Mouse (Mus musculus) ovary, postnatal 10 days (tissue): ENCODE measurements around the gene Hspb9.
A peak's percentile ranks its signal among the peaks of the same experiment; 100 is the strongest.

Experiments
- DNase-seq: peaks from one replicate; pipeline ENCODE4 v3.0.0; 2022; ENCODE audit warnings: low spot score

Hspb9 gene

DNA sequence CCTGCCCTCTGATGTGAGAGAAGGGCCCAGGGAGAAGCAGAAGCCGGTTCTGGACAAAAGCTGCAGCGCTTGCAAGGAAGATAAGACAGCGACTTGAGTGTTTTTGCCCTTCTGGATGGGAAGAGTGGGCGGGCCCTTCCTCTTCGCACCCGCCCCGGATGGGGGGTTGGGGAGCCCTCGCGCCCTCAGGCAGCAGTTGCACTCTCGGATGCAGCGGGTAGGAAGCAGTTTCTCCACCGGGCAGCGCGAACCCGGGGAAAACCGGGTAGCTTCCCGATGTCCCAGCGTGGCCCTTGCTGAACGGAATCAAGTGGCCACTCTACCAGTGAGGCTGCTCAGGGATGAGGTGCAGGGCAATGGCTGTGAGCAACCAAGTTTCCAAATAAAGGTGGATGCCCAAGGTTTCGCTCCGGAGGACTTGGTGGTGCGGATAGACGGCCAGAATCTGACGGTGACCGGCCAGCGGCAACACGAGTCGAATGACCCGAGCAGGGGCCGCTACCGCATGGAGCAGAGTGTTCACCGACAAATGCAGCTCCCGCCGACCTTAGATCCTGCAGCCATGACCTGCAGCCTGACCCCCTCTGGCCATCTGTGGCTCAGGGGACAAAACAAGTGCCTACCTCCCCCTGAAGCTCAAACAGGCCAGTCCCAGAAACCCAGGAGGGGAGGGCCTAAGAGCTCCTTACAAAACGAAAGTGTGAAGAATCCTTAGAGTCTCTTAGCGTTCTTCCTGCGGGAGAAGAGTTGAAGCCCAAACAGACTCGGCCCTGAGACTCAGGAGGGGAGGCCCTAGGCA, at the start of gene Hspb9:
Gene Hspb9, plus strand, starts transcription at position 116 of the 799 bp plus-strand sequence.
- DNase-seq, result no peak

DNA sequence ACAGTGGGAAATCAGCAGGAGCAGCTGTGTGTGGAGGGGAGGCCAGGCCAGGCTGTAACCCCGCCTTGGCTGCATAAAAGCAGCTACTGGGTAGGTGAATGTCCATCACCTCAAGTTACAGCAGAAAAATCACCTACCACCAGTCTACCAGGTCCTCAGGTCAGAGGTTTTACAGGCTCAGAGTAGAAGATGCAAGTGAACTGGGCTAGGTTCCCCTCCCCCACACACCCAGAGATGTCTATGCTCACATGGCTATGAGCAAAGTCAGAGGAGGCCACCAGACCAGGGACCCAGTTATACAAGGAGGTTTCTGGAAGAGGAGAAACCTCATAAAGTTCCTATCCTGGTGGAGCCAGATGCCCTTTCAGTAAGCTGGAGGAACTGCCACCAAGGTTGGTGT, 42.6 kb upstream of the Hspb9 start:
- no peak for DNase-seq

DNA sequence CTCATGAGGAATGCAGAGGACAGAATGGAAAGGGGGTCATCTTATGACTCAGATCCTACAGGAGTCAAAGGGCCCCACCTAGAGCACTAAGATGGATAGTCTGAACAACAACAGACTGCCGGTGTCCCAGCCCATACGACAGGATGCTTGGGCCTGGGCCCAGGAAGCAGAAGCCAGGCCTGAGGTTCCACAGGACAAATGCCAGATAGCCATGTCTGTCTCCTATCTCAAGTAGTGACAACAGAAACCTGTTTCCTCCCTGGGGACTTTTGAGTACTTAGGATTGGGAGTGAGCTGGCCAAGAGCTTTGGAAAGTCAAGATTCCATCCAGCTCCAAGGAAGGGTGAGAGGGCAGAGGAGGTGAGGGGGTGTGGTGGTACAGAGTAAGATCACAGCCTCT, 41.7 kb upstream of the Hspb9 start:
- DNase-seq, result no peak

DNA sequence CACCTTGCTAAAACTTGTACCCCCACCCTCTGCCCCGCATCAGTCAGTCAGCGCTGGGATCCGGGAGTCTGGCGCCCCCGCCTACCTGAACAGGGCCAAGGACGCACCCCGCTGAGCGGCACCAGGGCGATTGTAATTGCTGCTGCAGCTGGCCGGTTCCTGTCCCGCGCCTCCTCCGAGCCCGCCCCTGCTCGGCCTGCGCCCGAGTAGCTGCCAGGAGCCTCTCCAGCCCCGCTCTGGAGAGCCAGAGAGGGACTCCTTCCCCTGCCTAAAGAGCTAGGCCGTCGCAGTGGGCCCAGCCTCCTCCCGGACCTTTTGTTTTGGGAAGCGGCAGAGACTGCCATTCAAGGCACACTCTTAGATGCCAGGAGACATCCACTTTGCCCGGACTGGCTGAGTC, 40.5 kb upstream of the Hspb9 start:
- peak; percentile 30 for DNase-seq

DNA sequence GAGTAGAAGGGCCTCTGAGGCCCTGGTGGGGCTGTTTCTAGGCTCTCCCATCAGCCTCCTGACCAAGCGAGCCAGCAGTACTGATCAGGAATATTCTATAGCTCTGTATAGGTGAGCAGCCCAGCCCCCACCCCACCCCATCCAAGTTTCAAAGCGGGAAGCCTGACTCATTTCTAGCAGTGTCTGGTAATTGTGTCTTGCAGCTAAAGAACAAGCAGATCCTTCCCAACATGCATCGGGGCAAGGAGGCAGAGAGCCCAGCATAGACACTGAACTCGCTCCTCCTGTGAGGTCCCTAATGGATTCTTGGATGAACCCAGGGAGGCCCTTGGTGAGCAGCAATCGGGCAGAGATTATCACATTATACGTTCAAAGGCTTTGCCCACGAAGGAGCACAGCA, 35.8 kb upstream of the Hspb9 start:
- DNase-seq, result no peak

DNA sequence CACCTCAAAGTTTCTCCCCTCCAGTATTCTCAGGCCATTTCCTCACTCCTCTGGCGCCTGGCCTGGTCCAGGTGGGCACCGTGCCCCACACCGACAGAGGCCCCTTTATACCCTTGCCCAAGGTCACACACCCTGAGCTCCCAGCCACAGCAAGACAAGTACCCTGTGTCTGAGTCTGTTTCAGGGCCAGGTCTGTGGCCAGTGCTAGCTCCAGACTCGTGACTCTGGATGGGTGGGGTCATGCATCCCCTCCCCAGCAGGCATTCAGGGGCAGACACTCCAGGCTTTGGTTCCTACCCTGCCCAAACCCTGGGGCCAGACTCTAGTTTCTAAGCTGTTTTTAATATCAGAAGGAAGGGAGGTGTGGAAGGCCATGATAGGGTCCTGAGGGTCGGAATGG, 31.8 kb upstream of the Hspb9 start:
- DNase-seq, result no peak

DNA sequence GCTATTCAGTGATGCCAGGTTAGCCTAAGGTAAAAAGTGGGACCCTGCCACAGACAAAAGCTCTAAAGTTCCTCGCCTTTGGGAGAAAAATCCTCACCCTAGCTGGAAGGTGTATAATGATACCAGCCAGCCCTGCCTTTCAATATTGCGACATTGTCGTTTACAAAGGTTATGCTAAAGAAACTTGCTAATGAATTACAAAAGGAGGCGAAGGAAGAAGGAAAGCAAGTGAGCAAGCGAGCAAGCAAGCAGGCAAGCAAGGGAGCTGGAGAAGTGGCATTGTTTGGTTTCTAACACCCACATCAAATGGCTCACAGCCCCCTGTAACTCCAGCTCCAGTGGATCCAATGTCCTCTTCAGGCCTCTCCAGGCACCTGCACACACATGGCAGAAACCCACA, 31.1 kb upstream of the Hspb9 start:
- no peak for DNase-seq

DNA sequence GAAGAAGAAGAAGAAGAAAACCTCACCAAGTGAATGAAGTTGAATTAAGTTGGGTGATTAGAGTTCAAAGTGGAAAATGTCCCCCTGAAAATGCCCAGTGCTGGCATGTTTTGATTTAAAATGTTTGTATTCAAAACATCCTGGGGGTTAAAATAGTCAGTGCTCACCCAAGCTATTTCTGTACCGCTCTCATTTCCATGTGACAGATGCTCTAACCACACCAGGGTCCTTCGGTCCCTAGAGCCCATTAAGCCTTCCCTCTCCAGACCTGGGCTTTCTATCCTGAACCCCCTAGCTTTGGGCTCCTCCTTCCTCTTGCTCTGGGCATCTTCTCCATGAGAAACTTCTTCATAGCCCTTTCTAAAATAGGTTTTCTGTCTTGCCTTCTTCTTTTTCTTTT, 29.6 kb upstream of the Hspb9 start:
- no peak for DNase-seq

DNA sequence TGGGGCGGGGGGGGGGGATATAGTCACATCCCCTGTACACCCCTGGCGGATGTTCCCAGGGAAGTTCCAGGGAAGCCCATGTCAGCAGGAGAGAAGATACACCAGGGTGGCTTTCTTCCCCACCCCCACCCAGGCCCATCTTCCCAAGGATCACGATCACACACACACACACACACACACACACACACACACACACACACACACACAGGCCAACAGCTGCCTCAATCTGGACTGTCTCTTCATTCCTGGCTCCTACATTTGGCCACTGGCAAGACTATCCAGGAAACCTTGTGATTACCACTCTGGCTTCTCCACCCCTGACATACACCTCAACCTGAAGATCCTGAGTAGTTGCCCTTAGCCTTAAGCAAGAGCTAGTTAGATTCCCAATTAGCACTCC, 28.3 kb upstream of the Hspb9 start:
- no peak for DNase-seq

DNA sequence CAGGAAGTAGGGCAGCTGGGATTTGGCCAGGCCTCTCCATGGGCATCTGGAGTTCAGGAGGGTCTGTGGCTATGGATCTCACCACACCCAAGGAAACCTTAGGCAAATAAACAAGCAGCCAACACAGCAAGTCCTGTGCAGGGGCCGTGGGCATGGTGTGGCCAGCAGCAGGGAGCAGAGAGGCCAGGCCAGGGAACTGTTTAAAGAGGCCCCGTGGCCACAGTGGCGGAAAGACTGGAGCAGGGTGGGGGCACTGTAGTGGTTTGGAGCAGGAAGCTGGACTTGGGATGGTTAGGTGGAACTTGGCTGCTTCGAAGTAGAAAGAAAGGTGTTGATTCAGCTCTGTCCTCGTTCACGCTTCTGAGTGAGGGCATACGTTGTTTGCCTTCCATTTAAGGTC, 26.4 kb upstream of the Hspb9 start:
- DNase-seq, result no peak

DNA sequence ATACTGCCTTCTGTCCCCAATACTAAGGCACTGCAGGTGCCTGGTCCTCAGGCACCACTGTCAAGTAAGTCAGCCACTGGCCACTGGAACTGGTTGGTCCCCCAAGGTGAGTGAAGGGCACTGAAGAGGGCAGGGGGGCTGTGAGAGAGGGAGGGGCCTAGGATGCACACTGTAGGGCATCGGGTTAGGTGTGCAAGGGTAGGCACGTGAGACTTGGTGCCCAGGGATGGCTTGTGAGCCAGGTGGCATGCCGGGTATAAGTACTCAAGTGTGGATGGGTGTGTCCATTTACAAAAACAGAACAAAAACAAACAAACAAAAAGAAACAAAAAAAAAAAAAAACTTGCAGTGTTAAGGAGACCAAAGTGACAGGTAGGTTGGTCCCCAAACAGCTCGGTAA, 25.2 kb upstream of the Hspb9 start:
- no peak for DNase-seq

DNA sequence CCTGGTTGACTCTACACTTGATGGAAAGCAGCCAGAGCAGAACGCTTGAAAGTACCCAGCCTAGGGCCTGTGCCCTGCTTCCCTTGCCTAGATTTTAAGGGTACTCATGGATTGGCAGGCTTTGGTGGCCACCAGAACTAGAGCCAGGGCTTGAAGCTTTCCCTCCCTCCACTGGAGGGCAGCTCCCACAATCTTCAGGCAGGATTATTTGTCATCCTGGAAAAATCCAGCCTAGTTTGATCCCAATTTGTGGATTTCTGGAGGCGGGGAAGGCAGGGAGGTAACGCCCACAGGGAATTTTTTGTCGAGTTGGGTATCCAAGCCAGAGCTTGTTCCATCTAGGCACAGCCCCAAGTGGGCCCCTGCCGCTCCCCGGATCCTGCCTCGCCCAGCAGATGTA, 23.3 kb upstream of the Hspb9 start:
- DNase-seq, result no peak

DNA sequence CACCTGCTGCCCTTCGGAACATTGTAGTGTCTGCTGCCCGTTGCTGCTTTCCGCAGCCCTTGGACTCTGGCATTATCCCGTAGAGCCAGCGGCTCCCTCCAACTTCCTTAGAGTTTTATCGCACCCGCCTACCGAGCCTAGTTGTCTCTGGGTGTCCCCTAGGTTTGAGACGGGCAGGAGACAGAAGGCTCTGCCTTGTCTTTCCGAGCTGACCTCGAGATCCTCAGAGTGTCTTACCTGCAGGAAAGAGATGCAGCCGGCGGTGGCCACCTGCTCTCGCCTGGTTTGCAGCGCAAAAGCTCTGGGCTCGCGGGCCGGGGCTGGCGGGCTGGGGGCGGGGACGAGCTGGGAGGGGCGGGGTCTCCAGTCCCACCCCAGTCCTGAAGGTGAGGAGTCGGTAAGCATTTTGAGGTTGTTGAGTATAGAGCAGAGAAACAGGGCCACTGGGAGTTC, 21.5 kb upstream of the Hspb9 start, which contains the start of gene Zfp385c:
Gene Zfp385c, minus strand, starts transcription at position 292 of the 453 bp plus-strand sequence.
- DNase-seq, result no peak

DNA sequence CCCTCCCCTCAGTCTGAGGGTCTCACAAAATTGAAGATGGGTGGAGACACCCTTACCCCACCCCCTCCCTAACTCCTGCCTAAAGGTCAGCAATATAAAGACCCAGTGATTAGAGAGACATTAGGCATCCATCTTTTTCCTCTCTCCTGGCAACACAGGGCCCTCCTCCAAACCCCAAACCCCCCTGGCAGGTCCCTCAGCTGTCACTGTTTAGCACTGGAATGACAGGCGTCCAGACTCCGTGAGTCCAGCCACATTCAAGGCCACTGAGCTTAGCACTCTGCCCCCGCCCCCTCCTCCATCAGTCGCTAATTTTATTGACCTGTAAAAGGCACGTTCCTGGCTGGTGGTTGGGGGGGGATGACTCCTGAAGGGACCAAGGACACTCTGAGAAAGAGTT, 20.5 kb upstream of the Hspb9 start:
- DNase-seq, result no peak

DNA sequence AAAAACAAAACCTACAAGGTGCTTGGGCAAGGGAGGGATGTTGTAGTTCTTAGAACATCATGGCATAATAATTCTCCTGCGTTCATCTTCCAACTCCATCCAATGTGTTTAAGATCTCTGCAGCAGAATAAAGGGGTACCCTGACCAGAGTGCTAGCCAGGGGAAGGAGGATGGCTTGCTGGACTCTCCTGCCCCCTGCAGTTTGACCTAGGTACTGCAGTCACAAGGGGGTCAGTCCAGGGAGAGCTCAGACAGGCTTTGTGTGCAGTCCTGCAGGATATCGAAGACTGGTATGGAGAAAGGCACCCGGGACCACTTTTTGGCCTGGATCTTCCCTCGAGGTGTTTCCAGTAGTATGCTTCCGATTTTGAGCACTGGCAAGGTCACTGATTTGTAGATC, 18.7 kb upstream of the Hspb9 start:
- peak; percentile 65 for DNase-seq

DNA sequence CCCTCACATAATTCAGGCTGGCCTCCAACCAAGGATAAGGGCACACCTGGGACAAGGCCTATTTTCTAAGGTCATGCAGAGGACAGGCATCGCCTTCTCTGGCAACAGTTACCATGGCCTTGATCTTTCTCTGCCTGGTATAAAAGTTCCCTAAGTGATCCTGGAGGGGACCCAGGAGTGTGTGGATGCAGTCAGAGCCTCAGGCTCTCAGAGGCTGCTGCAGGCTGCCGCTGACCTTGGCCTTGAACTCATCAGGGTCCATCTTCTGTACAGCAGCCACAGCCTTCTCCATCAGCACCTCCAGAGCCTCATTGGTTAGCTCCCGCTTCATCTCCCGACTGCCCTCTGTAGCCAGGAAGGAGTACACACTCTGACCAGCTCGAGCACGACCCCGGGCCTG, 15.7 kb upstream of the Hspb9 start:
- DNase-seq, result no peak

DNA sequence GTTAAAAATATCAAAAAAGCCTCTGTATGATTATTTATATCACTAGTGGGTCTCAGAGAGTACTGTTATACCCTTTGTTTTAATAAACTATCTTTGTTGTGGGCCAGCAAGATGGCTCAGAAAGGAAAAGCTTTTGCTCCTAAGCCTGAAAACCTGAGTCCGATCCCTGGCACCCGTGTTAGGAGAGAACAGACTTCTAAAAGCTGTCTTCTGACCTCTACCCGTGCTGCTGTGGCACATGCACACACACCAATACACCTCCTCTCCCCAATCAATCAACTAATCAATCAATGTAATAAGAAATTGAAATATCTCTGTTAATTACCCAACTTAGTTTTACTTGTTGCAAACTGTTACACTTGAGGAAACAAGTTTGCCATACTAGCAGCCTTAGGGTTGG, 12.9 kb upstream of the Hspb9 start:
- no peak for DNase-seq

DNA sequence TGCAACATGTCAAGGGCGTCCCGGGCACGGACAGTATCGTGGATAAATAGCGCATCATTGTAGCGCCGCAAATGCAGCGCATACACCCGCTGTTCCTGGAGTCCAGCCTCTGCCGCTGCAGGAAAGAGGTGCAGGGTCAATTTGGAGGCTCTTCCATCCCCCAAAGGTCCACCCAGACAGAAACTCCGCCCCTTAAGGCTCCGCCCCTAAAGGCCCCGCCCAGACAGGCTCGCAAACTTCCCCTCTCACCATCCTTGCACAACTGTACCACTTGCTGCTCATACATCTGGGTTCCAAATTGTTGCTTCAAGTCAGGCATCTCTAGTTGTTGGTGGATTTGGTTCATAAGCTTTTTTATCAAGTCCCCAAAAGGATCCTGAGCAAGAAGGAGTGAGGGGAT, 12.3 kb upstream of the Hspb9 start:
- DNase-seq, result no peak

DNA sequence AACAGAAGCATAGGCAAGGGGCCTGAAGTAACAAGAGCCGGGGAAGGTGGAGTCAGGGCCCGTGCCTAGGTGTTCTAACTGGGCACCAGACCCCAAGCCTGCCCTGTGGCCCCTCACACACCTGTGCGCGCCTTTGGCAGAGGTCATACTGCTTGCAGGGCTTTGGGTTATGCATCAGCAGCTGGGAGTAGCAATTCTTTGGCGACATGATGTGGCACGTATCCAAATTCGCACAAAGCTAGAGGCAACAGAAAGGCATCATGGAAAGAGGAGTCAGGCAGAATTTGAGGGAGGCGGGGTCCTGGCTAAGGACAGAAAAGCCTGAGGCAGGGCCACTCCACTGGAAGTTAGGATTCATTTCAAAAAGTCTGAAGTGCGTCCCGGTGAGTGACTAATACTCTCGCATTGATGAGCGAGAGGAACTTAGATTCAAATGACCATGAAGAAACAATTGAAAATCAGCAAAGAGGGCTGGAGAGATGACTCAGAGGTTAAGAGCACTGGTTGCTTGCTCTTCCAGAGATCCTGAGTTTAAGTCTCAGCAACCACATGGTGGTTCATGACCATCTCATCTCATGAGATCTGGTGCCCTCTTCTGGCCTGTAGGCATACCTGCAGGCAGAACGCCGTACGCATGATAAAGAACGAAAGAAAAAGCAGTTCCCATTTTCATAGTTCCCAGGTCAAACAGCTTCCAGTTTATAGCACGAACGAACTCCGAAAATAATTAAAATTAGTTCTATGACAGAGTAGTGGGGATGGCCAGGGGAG, 11.4 kb upstream of the Hspb9 start:
- no peak for DNase-seq

DNA sequence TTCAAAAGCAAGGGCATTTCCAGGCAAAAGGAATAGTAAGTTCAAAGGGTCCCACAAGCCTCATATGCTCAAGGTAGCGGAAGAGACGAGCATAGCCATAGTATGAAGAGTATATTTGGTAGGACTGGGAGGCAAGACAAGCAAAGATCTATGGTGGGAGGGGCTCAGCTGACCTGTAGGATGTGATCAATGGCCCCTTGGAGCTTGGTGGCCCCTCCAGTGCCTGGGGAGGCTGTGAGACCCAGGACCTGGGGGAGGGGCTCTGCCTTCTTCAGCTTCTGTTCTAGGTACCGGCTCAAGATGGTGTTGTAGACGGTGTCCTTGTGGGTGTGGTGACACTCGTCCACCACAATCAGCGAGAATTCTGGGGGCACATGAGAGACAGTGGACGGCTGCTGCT, 10.7 kb upstream of the Hspb9 start:
- no peak for DNase-seq

DNA sequence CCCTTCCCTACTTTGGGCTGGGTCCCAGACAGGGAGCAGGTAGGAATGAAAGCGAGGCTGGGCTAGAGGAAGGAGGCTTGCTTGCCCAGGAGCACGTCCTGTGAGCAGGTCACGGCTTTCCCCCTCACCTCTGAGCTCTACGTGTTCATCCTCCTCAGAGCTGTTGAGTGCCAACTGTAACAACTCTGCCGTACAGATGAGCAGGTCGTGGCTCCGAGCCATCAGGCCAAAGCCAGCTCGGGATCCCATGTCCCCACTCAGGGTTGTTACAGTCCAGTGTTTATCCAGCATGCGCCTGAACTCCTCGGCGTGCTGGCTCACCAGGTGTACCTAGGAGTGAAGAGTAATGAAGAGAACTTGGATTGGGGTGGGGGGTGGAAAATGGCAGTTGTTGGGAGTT, 10.3 kb upstream of the Hspb9 start:
- no peak for DNase-seq

DNA sequence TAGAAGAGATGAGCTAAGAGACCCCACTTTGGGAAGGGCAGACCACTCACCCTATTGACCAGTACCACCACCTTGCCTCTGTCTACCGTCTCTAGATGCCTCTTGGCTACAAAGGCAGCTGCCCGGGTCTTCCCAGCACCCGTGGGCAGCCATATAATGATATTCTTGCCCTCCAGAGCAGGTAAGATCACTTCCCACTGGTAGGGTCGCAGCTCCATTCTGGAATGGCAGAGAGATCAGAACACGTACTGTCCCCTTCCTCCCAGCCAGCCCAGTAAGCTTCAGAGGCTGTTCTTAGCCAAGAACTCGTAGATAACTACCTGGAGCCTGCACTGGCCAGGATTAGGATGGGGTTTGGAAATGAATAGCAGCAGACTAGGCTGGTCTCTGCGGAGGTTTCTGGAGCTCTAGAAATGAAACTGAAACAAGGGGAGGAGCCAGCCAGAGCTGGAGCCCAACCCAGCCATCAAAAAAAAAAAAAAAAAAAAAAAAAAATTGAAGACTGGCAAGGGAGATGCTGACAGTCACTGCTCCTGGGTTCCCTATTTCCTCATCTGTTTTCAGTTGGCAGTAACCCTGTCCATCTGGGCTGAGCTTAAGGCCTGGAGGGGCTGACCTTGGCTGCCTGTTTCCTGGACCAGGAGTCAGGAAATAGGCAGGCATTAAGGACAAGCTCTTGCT, 9.7 kb upstream of the Hspb9 start, which contains the start of gene Dhx58:
Gene Dhx58, minus strand, starts transcription at position 421 of the 681 bp plus-strand sequence.
- DNase-seq, result no peak
